Mouse (Mus musculus): ENCODE data around the gene Btg4.

- TF ChIP-seq CHD2 (IDR thresholded peaks at IDR 0.05; ENCODE audit: low read depth, low read length) (no peak), ZC3H11A (IDR thresholded peaks at IDR 0.05; ENCODE audit: borderline replicate concordance, low read depth, low read length) (no peak)
Observed at GRCm38 (mm10) chr9:51041491-51041980, 19.2 kb upstream of the Btg4 start.
